Mouse (Mus musculus): ENCODE measurements around the gene Ace2.

The Ace2 gene

DNA sequence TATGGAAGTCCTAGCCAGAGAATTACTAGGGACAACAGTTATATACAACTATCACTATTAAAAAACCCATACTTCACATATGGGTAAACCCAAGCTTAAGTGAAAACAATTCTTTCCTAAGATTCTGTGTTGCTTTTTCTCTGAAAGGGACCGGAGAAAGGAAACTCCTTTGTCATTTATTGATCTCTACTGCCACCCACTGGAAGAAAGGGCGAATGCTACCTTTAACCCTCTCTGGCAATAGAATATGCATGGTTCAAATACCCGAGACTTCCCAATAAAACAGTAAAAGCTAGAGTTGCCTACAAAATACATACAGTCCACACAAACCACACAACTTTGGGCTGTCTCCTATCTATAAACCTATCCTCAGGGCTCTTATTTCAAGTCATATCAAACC is 40.6 kb downstream of the Ace2 start:
- DNase-seq (ENCODE audit: low spot score) = peak; percentile 51

DNA sequence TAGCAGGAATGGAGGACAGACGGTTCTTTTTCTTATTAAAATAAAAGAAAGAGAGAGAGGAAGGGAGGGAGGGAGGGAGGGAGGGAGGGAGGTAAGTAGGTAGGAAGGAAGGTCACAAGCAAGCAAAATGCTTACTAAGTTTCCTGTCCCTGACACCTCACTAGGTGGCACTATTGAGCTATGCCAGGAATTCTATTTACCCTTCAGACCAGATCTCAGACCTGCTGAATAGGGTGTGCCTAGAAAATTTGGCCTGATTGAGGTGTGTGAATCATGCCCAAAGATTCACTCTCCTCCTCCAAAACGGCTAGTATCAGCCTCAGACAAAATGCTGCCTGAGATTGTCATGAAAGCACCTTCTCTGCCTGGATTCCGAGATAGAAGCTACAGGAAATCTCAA is 44.7 kb downstream of the Ace2 start:
- DNase-seq (ENCODE audit: low spot score) = peak; percentile 38

DNA sequence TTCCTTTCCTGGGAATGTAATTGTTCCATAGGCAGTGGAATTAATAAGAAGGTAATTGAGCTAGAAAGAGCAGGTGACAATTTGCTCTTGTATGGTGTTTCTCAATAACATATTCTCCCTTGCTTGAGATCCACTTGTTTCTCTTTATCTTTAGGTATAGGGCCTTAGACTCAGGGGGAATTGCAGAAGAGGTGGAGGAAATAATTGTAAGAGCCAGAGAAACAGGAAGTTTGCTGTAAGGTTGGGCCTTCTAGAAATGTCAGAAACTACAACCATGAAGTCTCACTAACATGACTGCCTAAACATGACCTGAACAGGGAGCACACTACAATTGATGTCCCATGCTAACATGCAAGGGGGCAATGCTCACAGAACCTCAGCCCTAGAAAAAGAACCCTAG is 50.7 kb downstream of the Ace2 start:
- no peak for DNase-seq (ENCODE audit: low spot score)

DNA sequence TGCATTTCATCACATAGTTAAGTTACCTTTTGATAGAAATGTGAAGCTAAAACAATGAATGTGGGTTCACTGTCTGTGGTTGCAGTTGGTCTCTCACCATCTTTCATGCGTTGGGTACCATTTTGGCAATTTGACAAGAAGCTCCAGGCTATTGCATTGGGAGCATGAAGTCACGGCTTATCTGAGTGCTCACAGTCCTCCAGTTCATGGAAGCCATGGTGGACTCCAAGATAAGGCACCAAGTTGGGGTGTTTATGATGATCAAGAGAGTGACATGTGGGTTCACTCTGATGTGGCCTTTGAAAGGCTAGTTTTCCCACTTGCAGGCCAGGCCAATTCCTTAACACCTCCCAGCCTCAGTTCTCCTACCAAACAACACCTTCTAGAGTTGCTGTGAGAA is 58.5 kb downstream of the Ace2 start:
- DNase-seq (ENCODE audit: low spot score) = no peak

DNA sequence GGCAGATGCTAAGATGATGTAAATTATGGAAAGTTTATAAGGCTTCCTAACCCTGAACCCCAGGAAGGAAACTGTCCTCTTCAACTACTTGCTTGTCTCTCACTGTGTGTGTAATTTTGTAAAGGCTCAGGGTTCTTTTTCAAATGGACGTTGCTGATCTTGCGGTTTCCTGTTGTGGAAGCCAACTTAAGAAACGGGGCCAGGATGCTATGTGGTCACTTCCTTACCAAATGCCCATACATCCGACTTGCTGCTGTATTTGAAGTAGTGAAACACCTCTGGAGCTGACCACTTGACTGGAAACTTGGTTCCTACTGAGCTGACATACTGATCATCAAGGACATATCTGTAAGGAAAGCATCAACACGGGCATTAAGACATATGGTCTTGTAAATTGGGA is 61.4 kb downstream of the Ace2 start:
- no peak for DNase-seq (ENCODE audit: low spot score)

DNA sequence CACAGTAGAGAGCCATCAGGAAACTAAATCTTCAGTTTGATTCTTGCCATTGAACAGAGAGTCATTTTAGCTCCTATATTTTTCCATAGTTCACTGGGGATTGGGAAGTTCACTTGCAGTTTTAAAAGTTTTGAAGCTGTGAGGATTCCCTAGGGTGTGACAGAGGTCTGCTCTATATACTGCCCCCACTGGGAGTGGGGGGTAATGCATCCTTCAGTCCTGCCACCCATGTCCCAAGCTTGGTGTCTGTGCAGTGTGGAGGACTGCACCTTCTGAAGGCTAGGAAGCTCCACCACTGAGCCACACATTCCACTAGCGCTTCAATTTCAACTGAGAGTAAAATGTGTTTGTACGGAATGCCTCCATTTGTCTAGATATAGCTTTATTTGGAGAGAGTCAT is 82.9 kb downstream of the Ace2 start:
- DNase-seq (ENCODE audit: low spot score) = peak; percentile 36

DNA sequence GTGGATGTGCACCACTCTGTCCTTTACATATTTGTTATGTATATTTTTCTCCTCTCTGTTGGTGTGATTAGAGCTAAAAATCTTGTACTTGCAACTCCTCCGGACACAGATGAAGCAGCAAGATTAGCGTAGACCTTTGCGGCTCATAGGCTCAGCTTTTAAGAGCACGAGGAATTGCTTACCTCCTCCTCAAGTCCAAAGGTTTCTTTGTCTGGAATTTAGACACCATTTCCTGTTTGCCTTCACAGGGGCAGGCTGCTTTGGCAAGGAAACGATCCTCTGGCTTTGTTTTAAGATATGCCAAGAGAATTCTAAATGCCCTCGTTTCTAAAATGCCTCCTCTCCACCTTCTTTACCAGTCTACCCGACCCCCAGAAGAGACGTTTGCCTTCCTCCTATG is 94.2 kb downstream of the Ace2 start:
- no peak for DNase-seq (ENCODE audit: low spot score)
